19 mouse cellular contexts compared by ENCODE assay signal in the genomic region with DNA sequence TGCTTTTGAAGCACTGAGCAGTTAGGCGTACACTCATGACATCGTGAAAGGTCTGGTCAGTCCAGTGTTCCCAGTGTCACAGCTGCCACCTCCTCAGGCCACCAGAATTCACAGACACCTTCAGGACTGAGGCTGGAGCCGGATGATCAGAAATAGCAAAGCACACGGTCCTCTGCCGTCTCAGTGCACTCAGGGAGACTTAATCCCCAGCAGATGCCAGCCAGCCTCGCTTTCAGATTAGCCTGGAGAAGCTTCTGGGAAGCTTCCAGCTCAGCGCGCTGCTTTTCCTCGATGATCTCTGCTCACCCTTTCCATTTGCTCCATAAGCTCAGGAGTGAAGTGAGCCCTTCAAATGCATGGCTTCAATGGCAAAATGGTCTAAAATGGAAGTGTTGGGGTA. TPM values are rescaled to one million over a fixed set of nuclear protein-coding genes. Genes with fewer than 3 reads are reported as not detected.
A peak's percentile ranks its signal among the peaks of the same experiment; 100 is the strongest.
DNase-seq lines count a peak whose midpoint lies in the region; ATAC-seq and TF ChIP-seq lines count a peak whose summit lies in the region.
"Had no signal": no experiment of that assay in that cellular context is flagged by ENCODE, and none has a peak within 500 bp of the region (broad histone marks: within the 10 kb centered on the region; RNA-seq: fewer than 3 reads in every experiment).

No protein-coding gene starts in this region.

- H3K4me1 ChIP-seq in embryonic facial prominence, embryonic 14.5 days (ENCODE audit: control insufficient read depth, insufficient read depth, low read length) = no peaks in the 10 kb centered on the region
- no peaks in the 10 kb centered on the region for H3K4me1 ChIP-seq in embryonic facial prominence, embryonic 10.5 days
- no peaks in the 10 kb centered on the region for H3K4me1 ChIP-seq in midbrain, embryonic 14.5 days (ENCODE audit: control insufficient read depth, insufficient read depth, low read length)
- H3K4me1 ChIP-seq in midbrain, embryonic 13.5 days (replicated peaks) = no peaks in the 10 kb centered on the region
- no peaks in the 10 kb centered on the region; the same call in 1 of the 2 replicates for H3K4me1 ChIP-seq in cerebellum, adult 2 months (ENCODE audit: control insufficient read depth, insufficient read depth, low read length)
- H3K4me1 ChIP-seq: heart, embryonic 12.5 days; lung, embryonic 15.5 days had no signal

- H3K9me3 ChIP-seq in embryonic facial prominence, embryonic 14.5 days (ENCODE audit: control insufficient read depth, low read length) = peaks cover 8% of the 10 kb centered on the region
- H3K9me3 ChIP-seq in embryonic facial prominence, embryonic 10.5 days = no peaks in the 10 kb centered on the region; the same call in 1 of the 2 replicates
- H3K9me3 ChIP-seq in midbrain, embryonic 14.5 days (ENCODE audit: control insufficient read depth, low read length) = peaks cover 7% of the 10 kb centered on the region; the same call in 1 of the 2 replicates
- H3K9me3 ChIP-seq in midbrain, embryonic 13.5 days = no peaks in the 10 kb centered on the region
- H3K9me3 ChIP-seq: heart, embryonic 12.5 days; lung, embryonic 15.5 days had no signal

- no peak for TF ChIP-seq CTCF in cerebellum, adult 2 months (IDR thresholded peaks at IDR 0.05; ENCODE audit: borderline replicate concordance, insufficient read depth, low read depth, low read length)

- TF ChIP-seq POLR2A in cerebellum, adult 2 months (IDR thresholded peaks at IDR 0.05; ENCODE audit: borderline replicate concordance, insufficient read depth, low read length) = no peak

- no peaks in the 10 kb centered on the region for H3K36me3 ChIP-seq in embryonic facial prominence, embryonic 14.5 days (ENCODE audit: control insufficient read depth, insufficient read depth, low read length)
- no peaks in the 10 kb centered on the region for H3K36me3 ChIP-seq in embryonic facial prominence, embryonic 10.5 days (replicated peaks)
- H3K36me3 ChIP-seq in midbrain, embryonic 14.5 days (ENCODE audit: control insufficient read depth, insufficient read depth, low read length) = no peaks in the 10 kb centered on the region
- H3K36me3 ChIP-seq in midbrain, embryonic 13.5 days = no peaks in the 10 kb centered on the region
- H3K36me3 ChIP-seq: heart, embryonic 12.5 days; lung, embryonic 15.5 days had no signal

- ATAC-seq in embryonic facial prominence, embryonic 14.5 days (ENCODE audit: low read depth) = no peak
- ATAC-seq in midbrain, embryonic 14.5 days (ENCODE audit: low FRiP score, low TSS enrichment) = no peak
- no peak for ATAC-seq in midbrain, embryonic 13.5 days
- ATAC-seq: intestine, embryonic 16.5 days had no signal

- peak; percentile 22 for DNase-seq in embryonic facial prominence, embryonic 14.5 days (ENCODE audit: low spot score)
- DNase-seq in embryonic facial prominence, embryonic 10.5 days (ENCODE audit: low spot score) = no peak
- peak; percentile 17 for DNase-seq in midbrain, embryonic 14.5 days
- peak; percentile 44 to 60 for DNase-seq in cerebellum, adult 2 months
- DNase-seq in retina, embryonic 14.5 days (ENCODE audit: low spot score) = peak; percentile 25
- DNase-seq in ovary, postnatal 10 days (ENCODE audit: low spot score) = no peak
- DNase-seq in thymus, postnatal 36 days = no peak
- DNase-seq: adrenal gland, postnatal 25 days; gastrocnemius, postnatal 14 days; kidney, postnatal 14 days; thymus, postnatal 14 days had no signal

- H3K27me3 ChIP-seq in embryonic facial prominence, embryonic 14.5 days (replicated peaks; ENCODE audit: control insufficient read depth, insufficient read depth, low read length) = no peaks in the 10 kb centered on the region
- H3K27me3 ChIP-seq in embryonic facial prominence, embryonic 10.5 days (replicated peaks; ENCODE audit: low read depth, poor library complexity, severe bottlenecking) = no peaks in the 10 kb centered on the region
- H3K27me3 ChIP-seq in midbrain, embryonic 14.5 days (ENCODE audit: control insufficient read depth, insufficient read depth, low read length) = no peaks in the 10 kb centered on the region
- H3K27me3 ChIP-seq in midbrain, embryonic 13.5 days = no peaks in the 10 kb centered on the region
- H3K27me3 ChIP-seq in cerebellum, adult 2 months (ENCODE audit: control insufficient read depth, insufficient read depth, low read length) = no peaks in the 10 kb centered on the region
- H3K27me3 ChIP-seq: heart, embryonic 12.5 days; lung, embryonic 15.5 days had no signal

- no peak overlapping the region for H3K4me3 ChIP-seq in embryonic facial prominence, embryonic 14.5 days (ENCODE audit: low read depth, low read length)
- H3K4me3 ChIP-seq in embryonic facial prominence, embryonic 10.5 days = no peak overlapping the region
- H3K4me3 ChIP-seq in midbrain, embryonic 14.5 days (replicated peaks; ENCODE audit: low read depth, low read length) = no peak overlapping the region
- no peak overlapping the region for H3K4me3 ChIP-seq in midbrain, embryonic 13.5 days (replicated peaks)
- H3K4me3 ChIP-seq in cerebellum, adult 2 months (replicated peaks; ENCODE audit: insufficient read depth, low read depth, low read length) = no peak overlapping the region
- H3K4me3 ChIP-seq: heart, embryonic 12.5 days; lung, embryonic 15.5 days; myocyte had no signal

- no peak overlapping the region for H3K27ac ChIP-seq in embryonic facial prominence, embryonic 14.5 days (replicated peaks; ENCODE audit: low read depth, low read length)
- no peak overlapping the region for H3K27ac ChIP-seq in embryonic facial prominence, embryonic 10.5 days (replicated peaks)
- no peak overlapping the region for H3K27ac ChIP-seq in midbrain, embryonic 14.5 days (replicated peaks; ENCODE audit: low read depth, low read length)
- no peak overlapping the region for H3K27ac ChIP-seq in midbrain, embryonic 13.5 days
- no peak overlapping the region for H3K27ac ChIP-seq in cerebellum, adult 2 months (ENCODE audit: insufficient read depth, low read length)
- H3K27ac ChIP-seq: lung, embryonic 15.5 days; stomach, postnatal 0 days had no signal

- no peak overlapping the region for H3K4me2 ChIP-seq in embryonic facial prominence, embryonic 14.5 days (ENCODE audit: low read depth, low read length)
- no peak overlapping the region for H3K4me2 ChIP-seq in midbrain, embryonic 14.5 days (ENCODE audit: low read length)
- H3K4me2 ChIP-seq in midbrain, embryonic 13.5 days (replicated peaks) = no peak overlapping the region
- H3K4me2 ChIP-seq: heart, embryonic 12.5 days; liver, embryonic 11.5 days; lung, embryonic 15.5 days had no signal

- WGBS in embryonic facial prominence, embryonic 14.5 days = 57% methylated on average over 9 of the region's 9 CpGs
- WGBS in embryonic facial prominence, embryonic 10.5 days = 74% methylated on average over 9 of the region's 9 CpGs
- WGBS in midbrain, embryonic 14.5 days = 69% methylated on average over 9 of the region's 9 CpGs
- 69% methylated on average over 9 of the region's 9 CpGs for WGBS in midbrain, embryonic 13.5 days
- 7% methylated on average over 9 of the region's 9 CpGs for WGBS in cerebellum, adult 2 months

- no peak overlapping the region for H3K9ac ChIP-seq in embryonic facial prominence, embryonic 14.5 days (ENCODE audit: low read depth, low read length)
- H3K9ac ChIP-seq in midbrain, embryonic 14.5 days (replicated peaks; ENCODE audit: low read length) = no peak overlapping the region
- H3K9ac ChIP-seq in midbrain, embryonic 13.5 days (replicated peaks) = no peak overlapping the region
- H3K9ac ChIP-seq: heart, embryonic 12.5 days; lung, embryonic 15.5 days had no signal

RNA-seq across cellular contexts. Expression of a gene that starts 32.4 kb away (rescaled TPM):
- not detected in 2 replicates for polyA plus RNA-seq in embryonic facial prominence, embryonic 14.5 days (2014; fragmentation: Nextera tagmentation; extraction: Ambion mirVana)
- not detected in 2 replicates for polyA plus RNA-seq in embryonic facial prominence, embryonic 10.5 days (2016; fragmentation: Nextera tagmentation; extraction: Ambion mirVana)
- not detected in 2 replicates for polyA plus RNA-seq in midbrain, embryonic 14.5 days (2014; fragmentation: Nextera tagmentation; extraction: Ambion mirVana)
- not detected in 2 replicates for polyA plus RNA-seq in midbrain, embryonic 13.5 days (2015; fragmentation: Nextera tagmentation; extraction: Ambion mirVana)
- polyA plus RNA-seq in cerebellum, adult 2 months (2012; rRNA removed) = 0.19 TPM in 1 of 2 replicates, not detected in the other
- polyA plus RNA-seq: frontal cortex, adult 2 months; heart, embryonic 12.5 days; intestine, embryonic 16.5 days; liver, embryonic 11.5 days; lung, embryonic 15.5 days; myocyte; stomach, postnatal 0 days had no signal

RNA-seq across cellular contexts. Expression of a gene that starts 33.1 kb away (rescaled TPM):
- polyA plus RNA-seq in embryonic facial prominence, embryonic 14.5 days (2014; fragmentation: Nextera tagmentation; extraction: Ambion mirVana) = 11.0 and 11.6 TPM in 2 replicates
- 10.2 and 11.7 TPM in 2 replicates for polyA plus RNA-seq in embryonic facial prominence, embryonic 10.5 days (2016; fragmentation: Nextera tagmentation; extraction: Ambion mirVana)
- 20.2 and 22.0 TPM in 2 replicates for polyA plus RNA-seq in midbrain, embryonic 14.5 days (2014; fragmentation: Nextera tagmentation; extraction: Ambion mirVana)
- 16.6 and 19.4 TPM in 2 replicates for polyA plus RNA-seq in midbrain, embryonic 13.5 days (2015; fragmentation: Nextera tagmentation; extraction: Ambion mirVana)
- polyA plus RNA-seq in cerebellum, adult 2 months (2012; rRNA removed) = 27.9 and 28.5 TPM in 2 replicates

Comparison
In these comparisons a context has a peak if more than half of its experiments do, and no peak if none do; other contexts are left out.
1. DNase-seq: peak in embryonic facial prominence, embryonic 14.5 days (single experiment), midbrain, embryonic 14.5 days (single experiment), cerebellum, adult 2 months (2 of 2) and retina, embryonic 14.5 days (single experiment); none in embryonic facial prominence, embryonic 10.5 days (single experiment), ovary, postnatal 10 days (single experiment) and thymus, postnatal 36 days (0 of 2).